Mouse (Mus musculus) cerebellum, postnatal 14 days (tissue): Measurements from ENCODE around the gene Snai3.

Experiments used
- DNase-seq, 2 experiments: peaks; one replicate each; pipeline ENCODE4 v3.0.0; 2021; ENCODE audit warnings: mixed read lengths in 2 of 2

Gene Snai3

GRCm38 (mm10) chr8:122430058-122430636, 30.4 kb downstream of the Snai3 start:
- no peak for DNase-seq

DNA sequence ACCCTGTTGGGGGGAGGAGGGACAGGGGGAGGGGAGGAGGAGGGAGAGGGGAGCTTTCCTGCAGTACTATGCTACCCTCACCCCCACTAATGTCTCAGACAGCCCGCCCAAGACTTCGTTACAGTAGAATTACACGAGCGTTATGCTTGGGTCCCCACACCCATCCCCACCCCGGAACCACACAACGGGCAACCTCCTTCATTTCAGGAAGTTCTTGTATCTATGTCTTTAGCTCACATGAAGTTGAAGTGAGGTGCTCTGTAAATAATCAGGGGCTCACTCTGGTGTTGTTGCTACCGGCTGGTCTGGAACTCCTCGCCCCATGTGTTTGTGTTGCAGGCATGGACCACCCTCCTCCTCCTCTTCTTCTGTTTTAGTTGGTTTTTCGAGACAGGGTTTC, 32.4 kb downstream of the Snai3 start:
- DNase-seq = no peak

GRCm38 (mm10) chr8:122427607-122428006, 32.9 kb downstream of the Snai3 start:
- DNase-seq = peak in 1 of 2 experiments; percentile 56

- no peak for DNase-seq
Observed at GRCm38 (mm10) chr8:122426145-122426544, 34.4 kb downstream of the Snai3 start.

DNA sequence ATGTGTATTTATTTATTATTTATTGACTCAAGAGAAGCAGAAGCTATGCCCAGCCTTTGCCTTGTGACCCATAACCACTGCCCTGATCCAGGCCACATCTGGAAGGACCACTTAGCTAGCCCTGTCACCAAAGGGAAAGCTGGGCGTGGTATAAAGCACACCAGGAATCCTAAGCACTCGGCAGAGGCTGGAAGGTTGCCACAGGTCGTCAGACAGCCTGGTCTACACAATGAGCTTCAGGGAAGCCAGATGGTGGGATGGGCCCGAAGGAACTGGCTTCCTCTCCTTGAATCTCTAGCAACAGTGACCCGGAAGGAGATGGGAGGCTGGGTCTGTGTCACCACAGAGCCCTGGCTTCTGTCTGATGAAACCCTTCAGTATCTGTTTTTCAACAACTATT, 36.9 kb downstream of the Snai3 start:
- peak; percentile 56 to 73 for DNase-seq

- DNase-seq = no peak
Observed at GRCm38 (mm10) chr8:122423217-122423616, 37.3 kb downstream of the Snai3 start.

DNA sequence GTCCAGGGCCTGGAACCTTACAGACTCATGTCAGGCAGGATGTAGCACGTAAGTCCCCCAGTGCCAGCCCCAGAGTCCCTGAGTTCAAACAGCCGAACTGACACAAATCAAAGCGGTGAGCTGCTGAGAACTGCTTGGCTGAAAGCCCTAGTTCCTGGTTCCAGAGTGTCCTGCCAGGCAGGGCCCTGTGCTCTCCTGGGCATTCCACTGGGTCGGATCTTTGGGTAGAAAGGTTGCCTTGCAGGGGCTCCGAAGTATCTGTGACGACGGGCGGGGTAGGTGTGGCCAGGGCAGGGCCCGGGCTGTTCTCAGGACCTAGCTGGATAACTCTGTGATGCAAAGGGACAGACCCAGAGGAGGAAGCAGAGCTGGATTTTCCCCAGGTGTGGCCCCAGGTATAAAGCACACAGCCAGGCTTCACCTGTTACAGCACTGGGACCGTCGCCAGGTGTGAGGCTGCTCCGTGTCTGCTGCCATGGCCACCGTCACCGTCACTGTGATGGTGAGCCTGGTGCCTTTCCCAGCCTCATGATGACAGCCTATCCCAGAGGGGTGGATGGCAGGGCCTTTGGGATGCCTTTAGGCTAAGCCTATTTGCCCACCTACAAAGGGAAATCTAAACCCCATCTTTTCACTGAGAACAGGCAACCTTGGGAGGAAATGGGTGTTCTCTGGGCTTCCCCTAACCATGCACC, 39.0 kb downstream of the Snai3 start, which contains the start of gene Il17c:
TSS of gene Il17c (plus strand) at position 645 of the 695 bp plus-strand sequence.
- peak; percentile 62 to 78 for DNase-seq

DNA sequence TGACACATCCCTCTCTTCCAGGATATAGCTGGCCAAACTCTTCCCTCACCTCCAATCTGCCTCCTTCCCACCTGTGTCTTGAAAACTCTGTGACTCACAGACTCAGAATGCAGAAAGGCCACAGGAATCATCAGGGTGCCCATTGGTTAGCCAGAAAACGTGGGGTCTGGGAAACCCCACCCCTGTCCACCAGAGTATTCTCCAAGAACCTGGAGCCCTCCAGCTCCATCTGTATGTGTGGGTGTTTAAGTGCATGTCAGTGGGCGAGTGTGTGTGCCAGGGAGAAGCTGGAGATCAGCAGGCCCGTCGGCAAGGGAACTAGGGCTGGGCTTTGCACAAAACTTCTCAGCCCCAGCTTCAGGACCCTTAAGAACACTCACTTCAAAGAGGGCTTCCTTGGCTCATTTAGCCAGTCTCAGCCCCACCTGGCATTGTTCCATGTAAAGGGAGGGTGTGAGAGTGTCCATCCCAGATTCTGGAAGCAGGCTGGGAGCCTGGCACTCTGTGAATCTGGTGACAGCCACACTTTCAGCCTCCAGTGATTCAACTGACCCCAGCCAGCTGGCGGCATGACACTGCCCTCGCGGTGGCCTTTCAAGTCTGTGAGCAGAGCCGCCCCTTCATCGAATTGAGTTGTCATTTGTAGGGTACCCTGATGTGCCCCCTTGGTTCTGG, 40.5 kb downstream of the Snai3 start:
- peak; percentile 65 to 73 for DNase-seq

- no peak for DNase-seq
Observed at GRCm38 (mm10) chr8:122415554-122415953, 45.0 kb downstream of the Snai3 start.

GRCm38 (mm10) chr8:122414311-122414710, 46.2 kb downstream of the Snai3 start:
- no peak for DNase-seq

DNA sequence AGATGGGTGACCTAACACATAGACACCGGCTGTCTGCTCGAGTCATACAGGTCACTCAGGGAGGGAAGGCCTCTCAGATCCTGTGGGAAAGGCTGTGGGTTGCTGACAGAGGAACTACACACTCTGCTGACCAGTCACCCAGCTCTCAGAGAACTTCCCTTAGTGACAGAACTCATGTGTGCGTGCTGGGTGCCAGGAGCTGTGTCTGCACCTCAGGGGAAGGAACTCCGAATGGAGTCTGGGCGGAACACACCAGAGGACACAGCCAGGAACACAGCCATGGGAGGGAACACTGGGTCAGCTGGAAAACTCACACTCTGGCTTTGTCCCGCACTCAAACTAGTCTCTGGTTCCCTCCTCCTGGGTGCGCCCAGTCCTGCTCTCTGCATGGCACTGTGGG, 52.9 kb downstream of the Snai3 start:
- DNase-seq = no peak

GRCm38 (mm10) chr8:122405146-122405805, 55.3 kb downstream of the Snai3 start:
- DNase-seq = no peak
